Comparison of ENCODE assay signal across 12 mouse cellular contexts in the genomic region with DNA sequence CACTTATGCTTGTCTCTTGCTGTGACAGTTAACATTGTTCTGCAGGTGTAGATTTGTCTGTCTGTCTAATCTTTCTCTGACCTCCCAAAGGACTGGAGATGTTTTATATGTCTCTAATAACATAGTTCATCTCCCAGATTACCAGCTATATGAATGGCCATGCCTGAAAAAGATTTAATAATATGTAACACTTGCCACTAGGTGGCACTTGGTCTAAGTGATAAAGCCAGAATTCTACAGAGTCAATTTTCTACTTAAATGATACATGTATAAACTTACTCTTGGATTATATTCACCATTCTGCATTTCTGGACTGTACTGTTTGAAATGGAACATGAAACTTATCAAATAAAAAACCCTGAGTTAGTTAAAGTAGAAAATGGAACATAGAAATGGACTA.
DNase-seq lines count a peak whose midpoint lies in the region; ATAC-seq lines count a peak whose summit lies in the region.
"Had no signal": no experiment of that assay in that cellular context is flagged by ENCODE, and none has a peak within 500 bp of the region (broad histone marks: within the 10 kb centered on the region; RNA-seq: fewer than 3 reads in every experiment).

No protein-coding gene starts in this region.

- H3K4me1 ChIP-seq in kidney, embryonic 16.5 days (ENCODE audit: insufficient read depth, low read length), result peaks cover 20% of the 10 kb centered on the region

- H3K27me3 ChIP-seq in kidney, embryonic 16.5 days (ENCODE audit: insufficient read depth, low read length), result no peaks in the 10 kb centered on the region
- H3K27me3 ChIP-seq: liver, embryonic 15.5 days had no signal

- H3K36me3 ChIP-seq in kidney, embryonic 16.5 days (ENCODE audit: insufficient read depth, low read length), result no peaks in the 10 kb centered on the region
- H3K36me3 ChIP-seq: liver, embryonic 15.5 days had no signal

- no peak for ATAC-seq in kidney, embryonic 16.5 days (ENCODE audit: low FRiP score, low TSS enrichment)
- peak; percentile 49 for ATAC-seq in common myeloid progenitor, adult 5-6 weeks (replicated peaks; ENCODE audit: low read depth, poor library complexity, severe bottlenecking)

- H3K9me3 ChIP-seq in kidney, embryonic 16.5 days (ENCODE audit: low read length), result no peaks in the 10 kb centered on the region
- H3K9me3 ChIP-seq: liver, embryonic 15.5 days had no signal

- no peak overlapping the region for H3K27ac ChIP-seq in kidney, embryonic 16.5 days (ENCODE audit: low read length)
- H3K27ac ChIP-seq: liver, embryonic 15.5 days had no signal

- H3K4me2 ChIP-seq in kidney, embryonic 16.5 days (replicated peaks; ENCODE audit: low read depth, low read length), result no peak overlapping the region
- H3K4me2 ChIP-seq: liver, embryonic 15.5 days had no signal

- H3K4me3 ChIP-seq in kidney, embryonic 16.5 days (ENCODE audit: low read length), result no peak overlapping the region
- H3K4me3 ChIP-seq: liver, embryonic 15.5 days had no signal

- DNase-seq in embryo, embryonic 10.5 days (ENCODE audit: low spot score), result peak; percentile 25
- no peak for DNase-seq in embryo, embryonic 10 days (ENCODE audit: low spot score)
- peak; percentile 15 for DNase-seq in kidney, postnatal 14 days
- peak; percentile 71 for DNase-seq in 416B (ENCODE audit: low read depth)
- no peak for DNase-seq in left cerebral cortex, adult 9 months (ENCODE audit: low spot score in 2 of 2)
- no peak for DNase-seq in neural tube, embryonic 10.5 days (ENCODE audit: extremely low spot score, low spot score)
- DNase-seq: cerebellum, adult 11 months; heart, adult 11 months; right cerebral cortex, adult 18-20 months had no signal

- H3K9ac ChIP-seq in kidney, embryonic 16.5 days (replicated peaks; ENCODE audit: low read length), result no peak overlapping the region
- H3K9ac ChIP-seq: liver, embryonic 15.5 days had no signal

Comparison
In these comparisons a context has a peak if more than half of its experiments do, and no peak if none do; other contexts are left out.
1. DNase-seq: peak in embryo, embryonic 10.5 days (single experiment), kidney, postnatal 14 days (single experiment) and 416B (single experiment); none in embryo, embryonic 10 days (single experiment), left cerebral cortex, adult 9 months (0 of 2) and neural tube, embryonic 10.5 days (single experiment).